Mouse (Mus musculus): ENCODE results near the gene AI661453.
A peak's percentile ranks its signal among the peaks of the same experiment; 100 is the strongest.
"Not testable (repeated sequence)": the region's sequence is repeated elsewhere in the genome, so short reads cannot be mapped to it uniquely, and the experiment has no call there.

Gene AI661453

DNA sequence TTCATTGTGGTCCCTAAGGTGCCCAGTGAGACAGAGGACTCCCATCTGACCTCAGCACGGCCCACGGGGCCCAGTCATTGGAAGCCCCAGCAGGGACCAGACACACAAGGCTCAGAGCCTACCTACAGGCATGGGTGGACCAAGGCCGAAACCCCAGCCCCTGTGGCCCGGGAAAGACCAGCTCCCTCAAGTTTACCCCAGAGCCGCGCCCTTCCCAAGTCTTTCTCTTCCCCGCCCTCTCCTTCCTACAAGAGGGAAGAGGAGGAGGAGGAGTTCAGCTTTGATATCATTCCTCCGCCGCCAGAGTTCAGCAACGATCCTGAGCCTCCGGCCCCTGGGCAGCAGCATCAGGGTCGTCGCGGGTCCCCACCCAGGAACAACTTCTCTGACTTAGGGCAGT lies 31.6 kb downstream of the AI661453 start:
- DNase-seq = no peak

DNA sequence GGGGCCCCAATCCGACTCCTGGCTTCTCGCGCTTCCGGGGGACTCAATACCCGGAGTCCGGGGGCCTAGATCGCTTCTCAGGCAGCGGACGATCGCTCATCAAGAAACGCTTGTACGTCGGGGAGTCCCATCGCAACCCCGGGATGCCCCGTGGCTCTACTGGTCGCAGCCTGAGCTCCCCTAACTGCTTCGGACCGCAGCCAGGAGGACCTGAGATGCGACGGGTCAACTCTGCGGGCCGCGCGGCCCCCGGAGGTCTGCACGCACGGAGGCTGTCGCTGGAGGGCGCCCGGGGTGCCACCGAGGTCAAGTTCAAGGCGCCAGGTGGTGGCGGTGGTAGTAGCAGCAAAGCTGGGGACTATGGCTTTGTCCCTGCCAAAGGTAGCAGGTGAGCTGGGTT lies 32.1 kb downstream of the AI661453 start:
- DNase-seq = peak in 1 of 2 experiments; percentile 34

- DNase-seq = no peak
Measured at GRCm38 (mm10) chr17:47469642-47470041, 33.2 kb downstream of the AI661453 start.

- no peak for DNase-seq
Measured at GRCm38 (mm10) chr17:47470121-47470520, 33.7 kb downstream of the AI661453 start.

DNA sequence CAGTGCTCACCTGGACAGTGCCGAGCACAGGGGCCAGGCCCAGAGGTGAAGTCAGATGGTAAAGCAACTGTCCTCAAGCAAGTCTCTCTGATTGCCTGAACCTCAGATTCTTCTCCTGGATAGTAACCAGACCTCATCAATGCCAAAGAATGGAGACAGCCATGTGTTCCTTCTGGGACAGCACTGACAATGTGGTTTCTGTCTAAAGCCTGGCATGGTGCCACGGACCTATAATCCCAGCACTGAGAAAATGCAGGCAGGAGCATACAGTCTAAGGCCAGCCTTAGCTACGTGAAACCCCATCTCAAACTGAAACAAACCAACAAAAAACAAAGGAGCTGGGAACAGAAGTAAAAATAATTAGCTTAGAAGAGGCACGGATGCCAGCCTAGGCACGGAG lies 34.3 kb downstream of the AI661453 start:
- DNase-seq = peak; percentile 37 to 61

- DNase-seq = no peak
Measured at GRCm38 (mm10) chr17:47472435-47473350, 36.3 kb downstream of the AI661453 start.

DNA sequence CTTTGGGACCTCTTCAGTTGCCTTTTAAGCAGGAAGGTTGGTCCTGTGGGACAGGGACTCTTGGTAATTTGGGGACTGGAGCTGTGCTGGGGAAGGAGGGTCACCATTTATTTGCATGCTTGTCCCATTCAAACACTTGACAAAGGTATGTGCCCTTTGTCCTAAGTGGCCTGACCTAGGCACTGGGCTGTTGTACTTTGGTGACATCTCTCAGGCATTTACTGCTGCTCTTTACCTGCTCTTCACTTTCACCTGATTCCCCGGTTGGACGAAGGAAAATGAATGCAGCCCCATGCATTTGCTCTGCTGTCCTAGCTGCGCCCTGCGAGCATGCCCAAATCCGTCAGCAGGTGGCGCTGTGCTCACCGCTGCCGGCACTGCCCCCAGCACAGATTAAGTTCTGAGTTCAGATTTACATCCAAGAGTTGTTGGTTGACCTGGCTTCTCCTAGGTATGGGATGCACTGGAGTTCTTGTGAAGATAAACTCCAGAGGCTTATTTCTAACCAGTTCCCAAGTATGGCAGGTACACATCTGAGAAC lies 37.1 kb downstream of the AI661453 start:
- DNase-seq = peak; percentile 53 to 67

DNA sequence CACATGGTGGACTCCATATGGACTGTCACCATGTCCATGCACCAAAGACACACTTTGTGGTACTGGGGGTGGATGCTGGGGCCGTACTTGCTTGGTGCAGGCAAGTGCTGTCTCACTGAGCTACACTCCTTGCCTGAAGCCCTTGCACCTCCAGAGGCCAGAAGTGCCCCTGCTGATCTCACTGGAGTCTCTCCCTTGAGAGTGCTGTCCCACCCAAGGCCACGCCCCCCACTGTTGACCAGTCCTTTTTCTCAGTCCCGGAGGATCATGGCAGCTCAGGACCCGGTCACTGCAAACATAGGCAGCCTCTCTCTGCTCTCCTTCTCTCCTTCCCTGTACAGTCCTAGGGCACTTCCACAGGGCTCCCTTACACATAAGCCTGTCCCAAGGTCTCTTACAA lies 37.8 kb downstream of the AI661453 start:
- no peak for DNase-seq

GRCm38 (mm10) chr17:47475181-47475580 lies 38.8 kb downstream of the AI661453 start:
- DNase-seq = no peak

DNA sequence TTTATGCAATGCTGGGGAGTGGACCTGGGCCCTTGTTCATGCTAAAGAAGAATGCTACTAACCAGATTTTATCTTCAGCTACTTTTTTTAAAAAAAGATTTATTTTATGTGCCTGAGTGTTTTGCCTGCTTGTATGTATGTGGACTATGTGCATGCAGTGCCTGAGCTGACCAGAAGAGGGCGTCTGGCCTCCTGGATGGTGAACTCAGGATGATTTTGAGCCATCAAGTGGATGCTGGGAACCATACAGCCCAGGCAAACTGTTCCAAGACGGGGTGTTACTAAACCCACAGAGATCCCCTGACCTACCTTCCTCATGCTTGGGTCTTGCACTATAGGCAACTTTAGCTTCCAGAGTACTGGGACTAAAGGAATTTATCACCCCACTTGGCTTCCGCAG lies 39.3 kb downstream of the AI661453 start:
- DNase-seq = peak in 1 of 2 experiments; percentile 27

DNA sequence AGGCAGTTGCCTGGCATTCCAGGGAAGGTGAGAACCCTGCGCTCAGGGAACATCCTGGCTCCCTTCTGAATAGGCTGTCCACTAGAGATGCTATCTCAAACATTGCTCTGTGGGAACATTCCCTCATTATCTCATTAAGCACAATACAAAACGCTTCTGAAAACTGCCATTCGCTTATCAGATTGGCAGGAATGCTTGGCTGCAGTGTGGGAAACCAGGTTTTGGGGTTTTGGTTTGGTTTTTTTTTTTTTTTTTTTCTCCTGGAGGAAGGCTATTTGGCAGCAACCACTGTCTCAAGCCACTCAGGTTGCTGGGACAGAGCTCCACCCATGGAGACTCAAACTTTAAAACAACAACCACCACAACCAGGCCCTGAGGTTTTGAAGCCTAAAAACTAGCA lies 43.5 kb downstream of the AI661453 start:
- no peak for DNase-seq

DNA sequence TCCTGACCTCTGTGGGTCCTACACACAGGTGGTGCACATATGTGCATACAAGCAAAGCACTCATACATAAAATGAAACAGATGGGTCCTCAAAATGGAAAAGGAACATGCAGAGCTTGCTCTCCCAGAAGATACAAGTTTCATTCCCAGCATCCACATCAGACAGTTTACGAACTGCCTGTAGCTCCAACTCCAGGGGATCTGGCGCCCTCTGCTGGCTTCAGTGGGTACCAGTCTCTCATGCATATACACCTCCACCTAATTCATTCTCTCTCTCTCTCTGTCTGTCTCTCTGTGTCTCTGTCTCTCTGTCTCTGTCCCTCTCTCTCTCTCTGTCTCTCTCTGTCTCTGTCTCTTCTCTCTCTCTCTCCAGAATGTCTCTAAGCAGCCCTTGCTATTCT lies 46.0 kb downstream of the AI661453 start:
- DNase-seq = peak; percentile 62 to 82

DNA sequence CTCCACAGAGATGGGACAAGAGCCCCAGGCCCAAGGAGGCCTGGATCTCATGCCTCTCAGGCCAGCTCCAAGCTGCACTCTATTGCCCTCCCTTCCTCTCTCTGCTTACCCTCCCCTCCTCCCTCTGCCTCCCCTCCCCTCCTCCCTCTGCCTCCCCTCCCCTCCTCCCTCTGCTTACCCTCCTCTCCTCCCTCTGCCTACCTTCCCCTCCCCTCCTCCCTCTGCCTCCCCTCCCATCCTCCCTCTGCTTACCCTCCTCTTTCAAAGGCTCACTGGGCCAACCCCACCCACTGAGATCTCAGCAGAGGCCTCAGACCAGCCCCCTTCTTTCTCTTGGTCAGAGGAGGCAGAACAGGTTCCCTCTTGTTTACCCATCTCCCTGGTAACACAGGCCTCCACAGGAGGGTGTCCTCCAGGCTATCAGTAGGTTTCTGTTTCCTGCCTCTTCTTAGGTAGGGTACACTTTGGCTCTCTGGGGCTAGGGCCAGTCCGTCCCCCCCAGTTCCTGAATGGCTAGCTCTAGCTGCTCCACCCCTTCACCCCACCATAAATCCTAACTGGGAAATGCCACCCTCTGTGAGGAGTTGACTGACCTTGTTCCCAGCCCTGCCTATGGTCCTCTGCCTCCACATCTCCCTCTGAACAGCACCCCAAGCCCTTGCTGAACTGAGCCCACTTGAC lies 48.0 kb downstream of the AI661453 start:
- peak; percentile 43 to 65 for DNase-seq

- DNase-seq = no peak
Measured at GRCm38 (mm10) chr17:47484993-47485392, 48.6 kb downstream of the AI661453 start.

DNA sequence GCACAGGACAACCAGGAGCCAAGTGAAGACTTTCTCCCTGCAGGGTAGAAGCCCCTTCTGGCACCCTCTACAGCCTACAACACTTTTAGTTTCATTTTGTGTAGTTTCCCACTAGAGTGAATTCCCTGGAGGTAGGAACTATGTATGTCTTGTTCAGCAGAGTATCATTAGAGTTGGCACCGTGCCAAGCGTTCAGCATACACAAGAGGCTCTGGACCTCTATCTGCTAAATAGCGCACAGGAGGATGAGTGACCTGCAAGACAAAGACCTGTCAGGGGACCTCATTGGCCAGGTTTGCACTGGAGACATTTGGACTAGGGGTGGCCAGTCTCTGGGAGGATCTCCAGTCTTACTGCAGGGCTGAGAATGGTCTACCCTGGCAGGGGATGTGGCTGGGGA lies 49.4 kb downstream of the AI661453 start:
- DNase-seq = no peak

DNA sequence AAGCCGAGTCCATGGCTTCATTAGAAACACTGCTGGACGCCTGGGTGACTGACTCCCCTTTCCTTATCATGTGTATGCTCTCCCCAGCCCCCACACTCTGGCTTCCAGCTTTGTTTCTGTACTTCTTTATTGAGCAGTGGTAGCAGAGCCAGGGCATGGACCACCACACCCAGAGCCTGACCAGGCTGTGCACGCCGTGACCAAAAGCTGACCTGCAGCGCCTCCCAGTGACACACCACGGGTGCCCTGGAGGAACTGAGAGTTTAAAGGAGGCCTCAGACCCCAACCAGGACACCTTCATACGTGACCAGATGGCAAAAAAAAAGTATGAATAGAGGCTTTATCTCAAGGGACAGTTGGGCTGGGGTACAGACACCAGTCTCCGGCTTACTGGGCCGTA lies 54.4 kb downstream of the AI661453 start:
- DNase-seq = no peak

DNA sequence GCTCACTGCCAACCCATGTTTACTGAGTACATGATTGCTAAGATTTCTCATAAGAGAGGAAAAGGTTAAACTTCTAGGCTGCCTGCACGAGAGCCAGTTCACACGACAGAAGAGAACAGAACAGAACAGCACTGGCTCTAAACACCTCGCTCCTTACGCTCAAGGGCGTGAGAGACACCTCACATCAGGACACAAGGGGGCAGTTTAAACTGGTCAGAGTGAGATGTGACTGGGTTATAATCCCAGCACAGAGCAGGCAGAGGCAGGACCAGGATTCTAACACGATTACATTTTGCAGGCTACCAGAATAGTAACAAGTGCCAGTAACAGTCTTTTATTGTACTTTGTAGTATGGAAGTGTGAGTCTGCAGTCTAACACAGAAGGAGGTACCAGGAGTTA lies 56.3 kb downstream of the AI661453 start:
- DNase-seq = no peak

GRCm38 (mm10) chr17:47493653-47494052 lies 57.2 kb downstream of the AI661453 start:
- DNase-seq = no peak

DNA sequence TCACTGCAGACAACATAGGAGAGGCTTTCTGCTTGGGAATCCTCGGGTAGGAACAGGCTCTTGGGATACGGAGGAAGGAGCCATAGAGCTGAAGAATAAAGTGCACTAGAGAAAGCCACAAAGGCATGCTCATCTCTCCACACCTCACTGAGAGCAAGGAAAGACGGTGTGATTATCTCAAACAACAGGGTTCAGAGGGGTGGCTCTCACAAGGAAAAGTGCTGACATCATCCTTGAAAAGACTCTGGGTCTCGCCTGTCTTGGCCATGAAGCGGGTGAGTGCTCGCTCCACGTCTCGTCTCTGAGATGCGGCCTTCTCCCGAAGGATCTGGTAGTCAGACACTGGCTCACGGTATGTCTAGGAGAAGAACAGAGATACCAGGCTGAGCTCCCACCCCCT lies 57.7 kb downstream of the AI661453 start:
- DNase-seq = peak in 1 of 2 experiments; percentile 15

DNA sequence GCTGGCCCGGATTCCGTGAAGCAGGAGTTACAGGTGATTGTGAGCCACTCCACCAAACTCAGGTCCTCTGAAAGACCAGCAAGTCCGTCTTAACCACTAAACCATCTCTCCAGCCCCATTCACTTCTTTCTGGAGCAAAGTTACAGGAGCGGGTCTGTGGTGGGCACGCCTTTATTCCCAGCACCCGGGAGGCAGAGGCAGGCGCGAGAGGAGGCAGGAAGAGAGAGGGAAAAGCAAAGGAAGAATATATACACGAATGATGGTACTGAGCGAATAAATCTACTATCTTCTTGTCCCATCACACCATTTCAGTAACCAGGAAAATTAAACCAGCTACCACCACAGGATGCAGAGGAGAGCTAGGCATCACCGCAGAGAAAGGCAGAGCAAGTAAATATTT lies 65.1 kb downstream of the AI661453 start:
- peak in 1 of 2 experiments; percentile 22 for DNase-seq

- DNase-seq = peak; percentile 95 to 96
Measured at GRCm38 (mm10) chr17:47501946-47502706, 65.7 kb downstream of the AI661453 start, which contains the start of gene Taf8. TSS of gene Taf8 (minus strand) at chr17:47502292.

GRCm38 (mm10) chr17:47502707-47503045 lies 66.3 kb downstream of the AI661453 start:
- not testable (repeated sequence) for DNase-seq

DNA sequence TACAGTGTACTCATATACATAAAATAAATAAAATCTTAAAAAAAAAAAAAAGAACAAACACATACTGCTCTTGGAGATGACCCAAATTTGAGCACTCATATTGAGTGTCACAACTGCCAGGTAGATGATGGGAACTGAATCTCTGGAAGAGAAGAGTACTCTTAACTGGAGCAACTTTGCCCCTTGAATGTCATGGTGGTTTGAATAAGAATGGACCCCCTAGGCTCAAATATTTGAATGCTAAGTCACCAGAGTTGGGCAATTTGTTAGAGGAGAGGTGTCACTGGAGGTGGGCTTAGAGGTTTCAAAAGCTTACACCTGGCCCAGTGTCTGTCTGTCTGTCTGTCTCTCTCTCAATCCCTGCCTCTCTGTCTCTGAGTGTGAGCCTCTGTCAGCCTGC lies 67.3 kb downstream of the AI661453 start:
- no peak for DNase-seq
